Mouse (Mus musculus): Measurements from ENCODE around the gene 4930562C15Rik. TPM values are rescaled to one million over a fixed set of nuclear protein-coding genes. Genes with fewer than 3 reads are reported as not detected.

4930562C15Rik gene
- polyA plus RNA-seq, 1 experiment: 0.08 TPM

GRCm38 (mm10) chr16:4885760-4886689 is 50.8 kb downstream of the 4930562C15Rik start, which contains the start of gene Mgrn1:
Gene Mgrn1, plus strand, starts transcription at chr16:4886249.
- peak in 1 of 2 experiments; percentile 86 for DNase-seq (ENCODE audit: extremely low spot score in 1 of 2, low spot score in 1 of 2)

DNA sequence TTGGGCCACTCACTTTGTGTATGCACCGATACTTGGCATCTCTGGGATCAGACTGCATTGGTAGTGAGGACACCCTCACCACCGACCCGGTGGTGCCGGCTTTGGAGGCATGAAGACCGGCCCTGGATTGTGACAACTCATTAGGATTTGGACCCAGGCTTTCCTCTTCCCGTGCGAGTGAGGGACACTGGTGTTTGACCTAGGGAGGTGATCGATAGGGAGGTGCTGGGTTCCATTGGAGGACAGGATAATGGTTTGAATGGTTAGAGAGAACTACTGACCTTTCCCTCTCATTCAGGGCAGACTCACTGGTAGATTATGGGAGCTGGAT is 51.4 kb downstream of the 4930562C15Rik start:
- no peak for DNase-seq (ENCODE audit: extremely low spot score in 1 of 2, low spot score in 1 of 2)

DNA sequence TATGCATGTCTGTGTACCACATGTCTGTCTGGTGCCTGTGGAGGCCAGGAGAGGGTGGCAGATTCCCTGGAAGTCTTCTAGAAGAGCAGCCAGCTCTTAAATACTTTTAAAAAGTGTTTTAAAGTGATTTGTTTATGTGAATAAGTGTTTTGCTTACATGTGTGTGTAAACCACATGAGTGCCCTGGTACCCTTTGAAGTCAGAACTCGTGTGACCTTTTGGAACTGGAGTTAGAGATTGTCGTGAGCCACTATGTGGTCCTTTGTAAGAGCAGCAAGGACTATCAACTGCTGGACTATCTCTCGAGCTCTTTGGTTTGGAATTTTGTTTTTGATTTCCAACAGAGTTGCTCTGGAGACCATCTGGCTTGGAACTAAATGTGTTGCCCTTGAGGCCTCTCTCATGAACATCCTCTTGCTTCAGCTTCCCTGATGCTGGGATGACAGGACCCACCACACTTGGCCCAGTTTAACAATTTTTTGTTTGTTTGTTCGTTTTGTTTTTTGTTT is 55.0 kb downstream of the 4930562C15Rik start:
- DNase-seq (ENCODE audit: extremely low spot score in 1 of 2, low spot score in 1 of 2): no peak

DNA sequence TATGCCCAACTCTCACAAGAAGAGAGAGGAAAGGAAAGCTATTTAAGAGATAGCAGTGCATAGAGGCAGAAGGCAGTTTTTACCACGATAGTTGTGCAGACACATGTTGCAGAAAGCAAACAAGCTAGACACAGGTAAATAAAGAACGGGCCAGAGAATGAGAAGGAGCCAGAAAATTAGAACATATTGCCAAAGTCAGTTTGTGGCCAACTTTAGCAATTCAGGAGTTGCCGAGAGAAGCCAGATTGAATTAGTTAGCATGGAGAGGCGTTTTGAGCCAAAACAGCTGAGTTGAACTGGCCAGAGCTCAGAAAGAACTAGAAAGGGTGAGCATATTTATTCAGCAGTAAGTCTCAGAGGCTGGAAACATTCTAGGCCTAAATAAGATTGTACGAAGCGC is 57.0 kb downstream of the 4930562C15Rik start:
- DNase-seq (ENCODE audit: extremely low spot score in 1 of 2, low spot score in 1 of 2): no peak

- no peak for DNase-seq (ENCODE audit: extremely low spot score in 1 of 2, low spot score in 1 of 2)
Measured at GRCm38 (mm10) chr16:4894201-4894908, 59.1 kb downstream of the 4930562C15Rik start.

DNA sequence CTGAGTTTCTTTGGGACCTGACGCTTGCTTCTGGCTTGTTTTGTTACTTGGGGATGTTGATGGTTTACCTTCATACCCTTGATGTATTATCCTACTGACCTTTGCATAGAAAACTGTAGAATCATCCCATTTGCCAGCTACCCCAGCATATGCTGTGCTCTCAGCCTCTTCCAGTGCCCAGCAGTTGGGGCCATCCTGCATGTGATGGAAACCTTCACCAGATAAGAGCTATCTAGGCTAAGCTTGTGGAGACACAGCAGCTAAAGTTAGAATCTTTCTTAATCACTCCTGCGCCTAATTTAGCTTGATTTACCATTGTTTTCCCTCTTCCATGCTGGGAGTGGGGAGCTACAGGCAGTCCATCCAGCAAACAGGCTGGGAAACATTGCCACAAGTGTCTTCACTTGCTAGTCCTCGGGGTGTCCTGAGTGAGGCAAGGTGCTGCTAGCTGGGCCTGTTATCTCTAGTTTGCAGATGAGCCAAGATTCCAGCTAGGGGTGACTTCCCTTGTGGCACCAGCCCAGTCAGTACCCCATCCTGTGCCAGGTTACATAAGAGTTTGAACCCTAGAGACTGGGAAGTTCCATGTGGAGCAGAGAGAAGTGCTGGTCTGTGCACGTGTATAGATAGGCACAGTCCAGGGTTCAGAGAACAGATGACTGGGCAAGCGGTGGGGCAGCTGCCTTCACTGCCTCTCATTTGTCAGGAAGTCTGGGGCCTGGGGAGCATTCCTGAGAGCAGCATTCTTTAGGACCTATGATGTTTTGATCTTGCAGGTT is 61.2 kb downstream of the 4930562C15Rik start:
- DNase-seq (ENCODE audit: extremely low spot score in 1 of 2, low spot score in 1 of 2): no peak

DNA sequence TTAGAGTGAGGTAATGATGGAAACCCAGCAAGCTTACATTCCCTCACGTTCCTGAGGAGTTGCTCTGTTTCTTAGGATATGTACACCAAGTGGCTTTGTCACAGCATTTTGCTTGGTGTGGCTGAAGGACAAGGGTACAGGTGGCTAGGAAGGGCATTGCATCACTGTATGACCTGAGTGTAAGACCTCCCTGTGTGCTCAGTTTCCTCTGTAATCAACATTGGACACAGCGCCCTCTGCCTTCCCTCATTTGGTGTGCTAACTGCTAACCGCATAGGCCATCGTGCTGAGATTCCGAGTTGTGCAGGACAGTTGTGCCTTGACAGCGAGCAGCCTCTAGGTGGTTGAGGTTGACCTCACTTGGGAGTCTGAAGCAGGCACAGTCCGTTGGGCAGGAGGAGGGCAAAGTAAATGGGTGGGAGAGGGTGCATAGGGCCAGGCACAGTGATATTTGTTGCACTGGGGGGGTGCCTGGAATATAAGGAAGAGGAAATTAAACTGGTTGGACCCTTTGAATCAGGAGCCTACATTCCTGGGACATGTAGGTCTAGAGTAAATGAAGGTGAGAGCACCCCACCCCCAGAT is 62.0 kb downstream of the 4930562C15Rik start:
- DNase-seq (ENCODE audit: extremely low spot score in 1 of 2, low spot score in 1 of 2): no peak

- no peak for DNase-seq (ENCODE audit: extremely low spot score in 1 of 2, low spot score in 1 of 2)
Measured at GRCm38 (mm10) chr16:4898881-4899280, 63.7 kb downstream of the 4930562C15Rik start.

DNA sequence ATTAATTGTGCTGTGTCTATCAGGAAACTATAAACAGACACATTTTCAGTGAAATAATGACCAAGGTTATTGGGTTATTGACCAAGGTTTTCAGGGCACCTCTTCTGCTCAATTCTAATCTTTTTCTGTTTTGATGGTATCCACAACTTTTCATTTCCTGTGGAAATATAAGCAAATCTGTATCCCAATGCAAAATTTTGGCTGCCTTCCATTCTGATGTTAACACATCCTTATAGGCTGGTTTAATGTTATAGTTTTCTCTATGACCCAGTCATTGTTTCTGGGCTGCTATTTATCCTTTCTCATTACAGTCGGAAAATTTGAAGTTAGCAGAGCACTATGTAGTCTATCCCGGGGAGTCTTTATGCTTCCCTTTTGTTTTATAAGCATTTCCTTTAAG is 64.5 kb downstream of the 4930562C15Rik start:
- DNase-seq (ENCODE audit: extremely low spot score in 1 of 2, low spot score in 1 of 2): no peak

- DNase-seq (ENCODE audit: extremely low spot score in 1 of 2, low spot score in 1 of 2): no peak
Measured at GRCm38 (mm10) chr16:4901167-4901566, 66.0 kb downstream of the 4930562C15Rik start.

DNA sequence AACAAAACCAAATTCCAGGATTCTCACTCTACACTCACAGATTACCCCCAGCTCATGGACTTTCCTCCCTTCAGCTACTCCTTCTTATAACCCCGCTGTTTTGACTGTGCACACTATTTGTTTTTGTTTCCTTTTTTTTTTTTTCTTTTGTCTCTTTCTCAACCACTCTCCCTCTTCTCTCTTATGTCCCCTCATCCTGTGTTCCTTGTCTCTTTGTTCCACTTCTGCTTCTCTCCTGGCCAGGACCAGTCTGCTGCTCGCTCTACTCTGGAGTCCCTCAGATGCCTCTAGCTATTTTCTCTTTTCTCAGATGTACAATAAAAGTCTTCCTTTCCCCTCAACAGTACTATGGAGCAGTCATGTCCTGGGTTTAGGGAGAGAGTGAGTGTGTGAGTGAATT is 67.2 kb downstream of the 4930562C15Rik start:
- no peak for DNase-seq (ENCODE audit: extremely low spot score in 1 of 2, low spot score in 1 of 2)

DNA sequence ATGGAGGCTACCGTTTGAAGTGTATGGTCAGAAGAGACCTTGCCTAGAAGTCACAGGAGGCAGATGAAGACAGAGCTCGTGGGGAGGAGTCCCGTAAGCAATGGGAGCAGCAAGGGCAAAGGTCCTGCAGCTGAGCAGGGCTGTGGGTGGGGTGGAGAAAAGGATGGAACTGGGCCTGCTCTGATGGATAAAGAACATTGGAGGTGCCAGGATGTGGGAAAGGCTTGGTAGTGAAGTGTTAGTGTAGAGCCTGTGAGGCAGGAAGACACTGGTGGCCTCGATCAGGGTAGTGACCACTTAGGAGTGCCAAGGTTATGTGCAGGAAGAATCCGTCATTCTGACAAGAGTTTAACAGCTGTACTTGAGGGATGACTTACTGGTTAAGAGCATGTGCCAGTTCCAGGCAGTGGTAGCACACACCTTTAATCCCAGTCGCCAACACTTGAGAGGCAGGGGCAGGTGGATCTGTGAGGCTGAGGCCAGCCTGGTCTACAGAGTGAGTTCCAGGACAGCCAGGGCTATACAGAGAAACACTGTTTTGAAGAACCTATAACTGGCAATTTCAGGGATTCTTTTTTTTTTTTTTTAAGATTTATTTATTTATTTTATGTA is 68.4 kb downstream of the 4930562C15Rik start:
- DNase-seq (ENCODE audit: extremely low spot score in 1 of 2, low spot score in 1 of 2): no peak

GRCm38 (mm10) chr16:4904878-4905277 is 69.7 kb downstream of the 4930562C15Rik start:
- no peak for DNase-seq (ENCODE audit: extremely low spot score in 1 of 2, low spot score in 1 of 2)

DNA sequence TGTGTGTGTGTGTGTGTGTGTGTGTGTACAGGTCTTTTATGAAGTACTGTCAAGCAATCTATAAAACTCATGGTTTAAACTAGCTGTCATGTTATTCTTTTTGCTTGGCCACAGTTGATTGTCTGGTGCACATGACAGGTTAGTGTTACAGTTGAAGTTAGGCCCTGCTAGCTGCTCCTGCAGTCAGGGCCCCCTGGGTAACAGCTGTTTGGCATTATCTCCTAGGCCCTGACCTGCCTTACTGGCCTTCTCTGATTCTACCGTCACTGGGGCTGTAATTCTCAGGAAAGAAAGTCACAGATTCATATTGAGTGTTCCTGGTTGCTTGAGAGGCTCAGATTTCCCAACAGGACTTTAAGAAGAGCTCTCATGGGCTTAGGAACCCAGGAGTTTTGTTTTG is 70.4 kb downstream of the 4930562C15Rik start:
- no peak for DNase-seq (ENCODE audit: extremely low spot score in 1 of 2, low spot score in 1 of 2)

GRCm38 (mm10) chr16:4906559-4906958 is 71.3 kb downstream of the 4930562C15Rik start:
- DNase-seq (ENCODE audit: extremely low spot score in 1 of 2, low spot score in 1 of 2): no peak

DNA sequence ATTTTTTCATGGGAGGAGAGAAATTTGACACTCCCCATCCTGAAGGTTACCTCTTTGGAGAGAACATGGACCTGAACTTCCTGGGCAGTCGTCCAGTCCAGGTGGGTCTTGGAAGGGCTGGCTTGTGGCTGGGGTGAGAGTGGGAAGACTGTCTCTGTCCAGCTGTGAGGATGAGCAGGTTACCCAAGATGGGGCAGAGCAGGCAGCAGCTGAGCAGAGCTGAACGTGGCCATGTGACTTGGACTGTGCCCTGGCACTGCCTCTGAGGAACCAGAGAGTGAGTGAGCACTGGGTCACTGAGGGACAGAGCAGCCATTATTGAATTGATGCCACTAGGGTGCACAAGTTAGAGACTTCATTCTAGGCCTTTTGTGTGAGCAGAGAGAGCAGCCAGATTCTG is 72.2 kb downstream of the 4930562C15Rik start:
- no peak for DNase-seq (ENCODE audit: extremely low spot score in 1 of 2, low spot score in 1 of 2)

- no peak for DNase-seq (ENCODE audit: extremely low spot score in 1 of 2, low spot score in 1 of 2)
Measured at GRCm38 (mm10) chr16:4907972-4908371, 72.8 kb downstream of the 4930562C15Rik start.

DNA sequence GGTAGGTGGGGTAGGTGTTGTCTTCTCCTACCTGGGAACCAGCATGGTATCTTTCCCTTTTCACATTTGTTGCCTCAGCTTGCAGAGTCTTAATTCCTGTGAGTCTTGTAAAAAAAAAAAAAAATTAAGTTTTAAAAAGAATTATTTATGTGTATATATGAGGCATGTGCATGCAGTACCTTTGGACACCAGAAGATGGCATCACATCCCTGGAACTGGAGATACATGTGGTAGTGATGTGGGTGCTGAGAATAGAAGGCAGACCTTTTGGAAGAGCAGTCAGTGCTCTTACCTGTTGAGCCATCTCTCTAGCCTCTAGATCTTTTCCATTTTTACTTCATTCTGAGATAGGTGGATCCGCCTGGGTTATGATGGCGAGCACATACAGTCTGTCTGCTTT is 74.5 kb downstream of the 4930562C15Rik start:
- no peak for DNase-seq (ENCODE audit: extremely low spot score in 1 of 2, low spot score in 1 of 2)

DNA sequence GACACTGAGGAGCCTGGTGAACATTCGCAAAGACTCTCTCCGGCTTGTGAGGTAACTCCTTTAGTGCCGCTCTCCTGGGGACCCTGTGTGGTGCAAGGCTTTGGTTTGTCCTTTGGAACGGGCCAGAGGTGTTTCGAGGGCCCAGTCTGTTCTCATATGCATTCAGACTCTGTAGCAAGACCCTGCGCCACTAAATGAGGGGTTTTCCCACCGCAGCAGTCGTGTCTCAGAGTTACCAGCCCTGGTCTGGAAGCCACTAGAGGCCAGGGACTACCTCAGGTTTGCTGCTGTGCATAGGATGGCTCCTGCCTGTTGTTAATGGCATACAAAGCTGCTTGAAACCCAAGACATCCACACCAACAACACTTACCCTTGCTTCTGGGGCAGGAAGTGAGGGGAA is 75.5 kb downstream of the 4930562C15Rik start:
- no peak for DNase-seq (ENCODE audit: extremely low spot score in 1 of 2, low spot score in 1 of 2)

GRCm38 (mm10) chr16:4912074-4912648 is 76.9 kb downstream of the 4930562C15Rik start:
- DNase-seq (ENCODE audit: extremely low spot score in 1 of 2, low spot score in 1 of 2): no peak
